Mouse (Mus musculus): ENCODE measurements at regions not wholly inside any gene's neighbourhood (a gene's known extent, or its start where the extent isn't known, plus 50 kb on each side); places are given as distances from the start of the nearest gene placed in this dataset.

DNA sequence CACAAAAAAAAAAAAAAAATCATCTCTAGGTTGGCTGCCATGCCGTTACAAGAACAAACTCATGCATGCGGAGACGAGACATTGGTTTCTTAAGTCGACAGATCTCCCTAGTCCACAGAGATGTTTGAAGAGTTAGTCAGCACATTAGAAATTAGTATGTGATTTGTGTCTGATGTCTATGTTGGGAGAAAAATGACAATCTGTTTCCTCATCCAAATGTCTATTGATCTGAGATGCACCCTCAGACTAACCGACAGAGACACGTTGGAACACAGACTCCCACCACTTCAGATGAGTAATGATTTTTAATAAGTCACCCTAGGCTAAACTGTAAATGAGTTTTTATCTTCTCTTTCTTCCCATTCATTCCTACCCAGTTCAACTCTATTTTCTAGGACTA is 506.9 kb downstream of the Epha4 start:
- no peak for DNase-seq (ENCODE audit: low spot score in 2 of 2)

DNA sequence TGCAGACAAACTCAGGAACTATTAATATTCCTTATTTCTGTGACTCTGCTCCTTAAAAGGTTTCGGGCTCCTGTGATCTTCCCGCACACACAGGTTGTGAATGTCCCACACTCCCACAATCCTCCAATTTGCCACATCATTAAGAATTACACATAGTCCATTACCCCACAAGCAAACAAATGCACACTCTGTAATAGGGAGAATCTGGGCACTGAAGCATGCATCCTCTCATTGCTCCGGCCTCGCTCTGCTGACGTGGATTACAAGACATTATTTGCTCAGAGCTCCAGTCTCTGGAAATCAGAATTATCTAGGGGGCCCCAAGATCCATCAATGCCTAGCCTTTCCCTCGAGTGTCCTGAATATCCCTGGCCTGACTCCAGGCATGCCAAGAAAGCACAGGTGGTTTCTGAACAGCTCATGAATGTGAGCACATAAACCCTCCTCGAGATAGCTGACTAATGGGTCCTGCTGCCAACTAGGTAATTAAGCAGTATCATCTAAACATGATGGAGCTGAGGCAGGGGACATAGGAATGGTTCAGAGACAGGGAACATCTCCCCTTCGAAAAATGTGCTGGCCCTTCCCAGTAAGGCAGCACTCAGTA is 504.2 kb downstream of the Epha4 start:
- DNase-seq (ENCODE audit: low spot score in 2 of 2), result no peak

DNA sequence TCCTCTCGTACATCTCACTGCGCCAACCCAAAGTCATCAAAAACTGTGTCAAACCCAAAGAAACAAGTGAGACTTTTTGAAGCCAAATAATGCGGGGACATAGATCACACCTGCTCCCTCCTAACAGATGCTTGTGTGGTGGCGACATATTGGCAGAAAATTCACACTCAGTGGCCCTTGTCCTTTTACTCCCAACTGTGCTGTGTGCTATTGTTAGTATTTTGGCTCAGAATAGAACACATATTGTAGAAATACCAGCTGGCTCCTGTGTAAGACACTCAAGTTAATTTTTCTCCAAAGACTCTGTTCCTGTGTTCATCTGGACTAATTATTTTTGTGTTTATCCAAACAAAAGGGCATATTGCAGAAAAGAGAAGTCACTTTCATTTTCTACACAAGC is 487.2 kb downstream of the Epha4 start:
- peak; percentile 27 to 35 for DNase-seq (ENCODE audit: low spot score in 2 of 2)

DNA sequence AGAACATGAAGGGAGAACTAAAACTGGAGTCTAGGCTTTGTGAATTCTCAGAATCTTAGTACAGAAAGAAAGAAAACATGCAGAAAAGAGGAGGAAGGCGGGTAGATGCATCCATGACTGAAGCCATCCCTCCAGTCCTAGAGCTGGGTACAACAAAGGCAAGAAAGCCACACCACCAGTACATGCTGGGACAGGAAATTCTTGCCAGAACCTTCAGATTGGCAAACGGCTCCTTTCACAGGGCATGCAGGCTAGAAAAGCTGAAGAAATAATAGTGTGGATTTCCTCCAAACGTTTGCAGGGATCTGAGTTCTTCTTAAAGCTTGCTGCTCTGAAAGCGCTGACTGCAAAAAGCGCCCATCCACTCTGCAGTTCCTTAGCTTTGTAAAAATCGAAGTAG is 486.7 kb downstream of the Epha4 start:
- peak; percentile 12 to 19 for DNase-seq (ENCODE audit: low spot score in 2 of 2)

DNA sequence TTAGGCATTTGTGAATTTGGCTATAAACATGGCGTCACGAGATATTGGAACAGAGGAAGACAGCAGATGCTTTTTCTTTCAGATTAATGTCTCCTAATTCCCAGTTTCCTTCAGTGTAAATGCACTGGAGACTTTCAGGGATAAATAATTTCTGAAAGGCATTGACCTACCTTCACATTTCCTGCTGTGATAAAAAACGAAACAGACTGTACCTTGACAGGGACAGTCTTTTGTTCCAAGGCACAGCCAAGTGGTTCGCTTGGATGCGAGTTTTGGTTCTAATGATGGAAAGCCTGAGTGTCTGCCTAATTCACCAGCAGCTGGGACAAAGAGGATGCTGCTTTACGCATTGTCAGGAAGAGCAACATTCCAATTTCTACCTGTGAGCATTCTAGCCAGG is 485.8 kb downstream of the Epha4 start:
- no peak for DNase-seq (ENCODE audit: low spot score in 2 of 2)

DNA sequence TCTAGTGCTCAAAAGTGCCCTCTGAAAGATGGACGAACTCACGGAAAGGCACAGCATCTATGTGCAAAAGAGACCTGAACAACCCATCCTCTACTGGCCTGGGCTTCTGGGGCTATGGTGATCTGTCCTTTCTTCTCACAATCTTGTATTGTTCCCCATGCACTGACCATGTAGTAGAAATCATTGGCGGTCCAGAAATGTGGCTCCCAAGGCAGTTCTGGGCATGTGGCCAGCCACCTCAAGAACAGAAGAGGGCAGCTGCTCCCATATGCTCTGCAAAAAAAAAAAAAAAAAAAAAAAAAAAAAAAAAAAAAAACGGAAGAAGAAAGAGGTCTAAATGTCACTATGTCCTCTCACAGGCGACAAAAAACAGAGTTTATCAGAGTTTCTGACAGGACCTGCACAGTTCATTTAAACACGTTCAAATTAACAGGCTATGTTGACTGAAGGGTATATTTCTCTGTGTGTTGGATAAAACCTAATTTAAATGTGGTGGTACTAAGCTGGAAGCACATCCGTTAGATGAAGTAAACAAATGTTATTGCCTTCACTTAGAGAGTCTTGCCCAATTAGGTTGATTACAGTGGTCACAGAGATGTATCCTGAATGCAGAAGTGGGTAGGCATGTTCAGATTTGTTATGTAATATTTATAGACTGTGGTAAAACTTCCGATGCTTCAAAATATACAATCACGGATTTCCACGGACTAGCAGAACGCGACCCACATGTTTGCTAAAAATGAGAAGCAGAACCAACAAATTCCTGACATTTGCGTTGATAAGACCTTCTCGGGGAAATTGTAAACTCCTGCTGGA is 470.9 kb downstream of the Epha4 start:
- no peak for DNase-seq (ENCODE audit: low spot score in 2 of 2)

DNA sequence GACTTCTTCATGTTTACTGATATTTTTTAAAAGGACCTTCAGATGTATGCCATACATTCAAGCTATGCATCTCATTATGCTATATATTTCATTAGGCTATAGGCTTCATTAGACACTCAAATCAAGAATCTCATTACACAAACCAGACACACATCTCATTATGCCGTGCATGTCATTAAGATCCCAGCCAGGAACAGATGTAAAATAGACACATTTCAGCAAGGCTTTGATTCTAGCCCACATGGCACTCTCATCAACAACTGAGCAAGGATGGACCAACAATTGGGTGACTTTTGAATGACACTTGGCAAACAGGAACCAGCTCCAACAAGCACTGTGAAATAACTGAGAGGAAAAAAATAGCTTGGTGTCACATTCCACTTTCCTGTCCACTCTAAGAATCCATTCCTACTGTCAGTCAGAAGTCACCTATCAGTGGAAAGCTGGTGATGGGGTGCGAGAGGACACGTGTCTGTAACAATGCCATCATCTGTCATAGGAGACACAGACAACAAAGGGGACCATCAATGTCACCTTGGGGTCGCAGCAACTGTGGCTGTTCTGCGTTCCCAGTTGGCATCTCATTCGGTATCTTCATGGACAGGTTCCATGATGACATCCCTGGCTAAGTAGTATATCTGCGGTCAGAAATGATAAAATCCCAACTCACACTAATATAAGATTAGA is 466.0 kb downstream of the Epha4 start:
- no peak for DNase-seq (ENCODE audit: low spot score in 2 of 2)

DNA sequence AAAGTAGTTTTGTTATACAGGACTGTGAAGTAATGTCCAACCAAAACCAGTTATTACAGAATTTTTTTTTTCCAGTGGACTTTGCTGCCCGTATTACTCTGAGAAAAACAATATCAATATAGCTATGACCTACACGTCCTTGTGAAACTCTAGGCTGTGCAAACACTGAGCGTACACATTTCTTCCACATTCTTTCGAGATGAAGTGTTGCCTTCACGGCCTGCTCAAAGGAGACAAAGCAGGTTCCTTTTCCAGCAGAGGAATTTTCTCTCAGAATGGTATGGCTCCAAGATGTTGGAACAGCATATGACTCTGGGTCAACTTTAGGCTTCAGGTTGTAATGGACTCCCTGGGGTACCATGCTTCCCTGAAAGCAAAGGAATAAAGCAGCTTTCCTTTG is 463.6 kb downstream of the Epha4 start:
- no peak for DNase-seq (ENCODE audit: low spot score in 2 of 2)

DNA sequence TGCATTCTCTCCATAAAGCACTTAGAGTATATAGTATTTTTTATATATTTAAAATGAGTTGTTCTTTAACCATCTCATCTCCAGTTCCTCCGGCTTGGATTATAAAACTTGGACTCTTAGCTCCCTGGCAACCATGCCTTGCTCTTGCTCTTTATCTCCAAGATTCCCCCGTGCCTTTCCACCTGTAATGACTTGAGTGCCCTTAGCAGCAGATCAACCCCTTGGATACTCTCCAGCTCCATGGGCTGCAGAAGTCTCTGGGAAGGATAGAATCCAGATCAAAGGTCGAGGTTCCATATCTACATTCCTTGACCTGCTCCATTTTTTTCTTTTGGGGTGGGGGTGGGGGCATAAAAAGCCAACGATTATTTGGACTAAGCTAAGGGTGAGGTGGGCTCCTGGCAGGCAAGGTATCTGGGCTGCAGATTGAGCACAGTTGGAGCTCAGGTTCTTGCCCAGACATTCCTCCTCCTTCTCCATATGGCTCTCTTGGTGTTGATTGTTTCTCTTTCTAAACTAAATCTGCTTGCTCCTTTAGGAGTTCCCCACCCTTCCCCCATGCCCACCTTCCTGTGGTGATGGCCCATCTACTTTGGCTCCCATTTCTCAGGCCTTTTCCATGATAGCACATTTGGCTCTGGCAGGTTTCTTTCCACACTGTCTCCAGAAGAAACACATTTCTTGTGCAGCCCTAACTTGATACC is 460.9 kb downstream of the Epha4 start:
- DNase-seq (ENCODE audit: low spot score in 2 of 2), result no peak

DNA sequence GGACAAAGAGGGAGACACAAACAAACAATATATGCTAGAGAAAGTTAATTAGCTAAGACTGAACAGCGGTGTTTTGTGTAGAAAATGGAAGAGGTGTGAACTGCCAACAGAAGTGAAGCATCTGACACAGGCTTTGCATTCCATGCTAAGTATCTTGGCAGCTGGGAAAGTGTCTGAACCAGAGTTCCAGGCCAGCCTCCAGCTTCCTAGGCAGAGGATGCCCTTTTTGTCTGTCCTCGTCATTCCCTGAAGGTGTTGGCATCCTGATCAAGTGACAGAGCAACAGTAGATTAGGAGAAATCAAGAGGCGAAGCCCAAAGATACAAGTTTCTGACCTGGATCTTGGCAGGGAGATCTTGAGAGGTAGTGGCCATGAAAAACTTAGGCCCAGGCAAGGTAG is 452.4 kb downstream of the Epha4 start:
- no peak for DNase-seq (ENCODE audit: low spot score in 2 of 2)

DNA sequence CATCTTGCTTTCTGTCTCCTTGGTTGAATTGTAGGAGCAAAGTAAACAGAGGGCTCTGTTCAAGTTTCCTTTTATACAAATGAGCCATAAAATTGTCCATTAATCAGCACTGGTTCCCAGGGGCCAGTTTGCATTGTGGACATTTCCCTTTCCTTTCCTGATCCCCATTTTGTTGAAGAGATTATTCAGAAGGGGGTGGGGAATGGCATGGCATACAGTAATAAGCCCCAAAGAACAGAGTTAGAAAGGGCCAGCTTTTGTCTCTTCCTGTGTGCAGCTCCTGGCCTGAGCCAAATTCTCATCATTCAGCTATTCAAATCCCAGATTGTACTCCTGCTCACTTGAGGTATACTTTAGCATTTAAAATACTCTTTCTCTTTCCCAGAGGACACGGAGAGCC is 441.8 kb downstream of the Epha4 start:
- no peak for DNase-seq (ENCODE audit: low spot score in 2 of 2)

DNA sequence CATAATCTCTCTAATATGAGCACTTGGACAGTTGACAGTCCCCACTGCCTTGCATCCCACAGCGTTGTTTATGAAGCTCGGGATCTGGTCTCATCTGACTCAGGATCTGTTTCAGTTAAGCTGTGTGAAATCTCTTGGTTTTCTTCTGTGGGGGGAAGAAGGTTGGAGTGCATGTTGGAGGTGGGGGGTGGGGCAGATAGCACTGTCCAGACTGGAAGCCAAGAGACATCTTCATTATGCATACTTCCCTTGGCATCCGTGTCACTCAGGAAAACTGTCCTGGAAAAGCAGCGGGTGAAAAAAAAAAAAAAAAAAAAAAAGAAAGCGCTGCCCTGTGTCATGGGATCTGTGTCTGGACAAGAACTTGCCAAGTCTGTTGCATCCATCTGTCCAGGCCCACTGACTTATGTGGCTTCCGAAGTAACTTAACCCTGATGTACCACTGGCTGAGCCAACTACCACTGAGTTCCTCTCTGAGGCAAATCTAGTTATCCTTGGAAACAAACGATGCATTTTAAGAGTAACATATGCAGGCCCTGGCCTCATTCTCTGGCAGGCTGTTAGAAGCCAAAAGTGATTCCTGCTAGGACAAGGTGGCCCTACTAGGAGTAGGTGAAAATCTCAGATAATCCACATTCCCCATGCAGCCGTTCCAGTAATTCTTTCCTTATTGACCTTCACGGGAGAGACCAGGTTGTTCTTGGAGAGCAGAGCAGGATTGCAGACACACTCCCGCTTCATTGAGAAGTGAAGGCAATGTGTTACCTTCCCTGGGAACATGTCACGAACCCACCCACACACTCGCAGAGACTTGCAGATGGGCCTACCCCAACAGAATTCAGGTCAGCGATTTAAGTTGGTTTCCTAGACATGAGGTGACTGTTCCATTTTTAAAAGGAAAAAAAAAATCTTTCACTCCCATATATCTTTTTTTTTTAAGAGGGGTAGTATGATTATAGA is 439.7 kb downstream of the Epha4 start:
- no peak for DNase-seq (ENCODE audit: low spot score in 2 of 2)

DNA sequence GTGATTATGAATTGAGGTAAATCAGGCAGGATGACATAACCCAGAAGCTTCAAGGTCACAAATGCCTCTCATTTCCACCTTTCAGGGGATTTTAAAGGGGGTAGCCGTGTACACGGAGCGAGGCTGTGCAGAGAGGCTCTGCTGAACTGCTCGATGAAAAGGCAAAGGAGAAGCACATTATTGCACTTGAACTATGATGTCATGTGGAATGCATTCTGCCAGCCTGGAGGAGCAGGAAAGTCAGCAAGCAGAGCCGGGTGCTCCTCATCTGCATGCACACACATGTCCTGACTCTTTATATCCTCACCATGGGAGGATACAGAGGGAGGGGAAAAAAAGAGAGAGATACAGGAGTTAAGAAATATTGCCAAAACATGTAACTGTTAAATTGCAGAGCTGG is 434.1 kb downstream of the Epha4 start:
- no peak for DNase-seq (ENCODE audit: low spot score in 2 of 2)

DNA sequence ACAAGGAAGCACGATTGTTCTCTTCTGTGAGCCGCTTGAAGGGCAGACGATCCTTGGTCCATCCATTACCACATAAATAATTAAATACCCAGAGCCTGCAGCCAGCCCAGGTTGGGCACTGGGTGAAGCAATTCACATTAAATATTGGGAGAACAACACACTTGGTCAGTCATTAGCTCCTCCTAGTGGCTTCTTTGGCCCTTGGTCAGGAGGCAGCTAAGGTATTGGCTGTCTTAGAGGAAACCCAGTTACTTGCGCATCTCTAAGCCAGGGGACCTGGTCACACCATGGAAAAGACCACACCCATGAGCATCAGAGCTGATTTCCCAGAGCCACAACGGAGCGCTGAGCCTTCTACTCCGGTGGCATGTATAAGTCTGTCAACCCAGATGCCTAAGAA is 433.2 kb downstream of the Epha4 start:
- no peak for DNase-seq (ENCODE audit: low spot score in 2 of 2)

DNA sequence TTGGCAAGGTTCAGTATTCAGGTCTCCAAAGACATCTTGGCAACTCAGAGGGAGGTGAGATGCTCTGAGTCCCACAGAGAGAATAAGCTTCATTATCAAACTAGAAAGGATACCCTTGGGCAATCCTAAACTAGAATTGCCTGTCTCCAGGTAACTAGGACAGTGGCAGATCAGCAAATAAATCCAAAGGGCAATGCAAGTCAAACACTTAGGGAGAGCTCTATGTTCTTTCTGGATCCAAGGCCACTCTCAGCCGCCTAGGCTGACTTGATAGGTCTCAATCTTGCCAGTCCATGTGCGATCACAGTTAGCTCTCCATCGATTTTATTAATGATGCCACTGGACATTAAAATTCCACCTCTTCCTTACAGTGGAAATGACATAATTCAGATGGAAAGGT is 432.5 kb downstream of the Epha4 start:
- DNase-seq (ENCODE audit: low spot score in 2 of 2), result no peak

DNA sequence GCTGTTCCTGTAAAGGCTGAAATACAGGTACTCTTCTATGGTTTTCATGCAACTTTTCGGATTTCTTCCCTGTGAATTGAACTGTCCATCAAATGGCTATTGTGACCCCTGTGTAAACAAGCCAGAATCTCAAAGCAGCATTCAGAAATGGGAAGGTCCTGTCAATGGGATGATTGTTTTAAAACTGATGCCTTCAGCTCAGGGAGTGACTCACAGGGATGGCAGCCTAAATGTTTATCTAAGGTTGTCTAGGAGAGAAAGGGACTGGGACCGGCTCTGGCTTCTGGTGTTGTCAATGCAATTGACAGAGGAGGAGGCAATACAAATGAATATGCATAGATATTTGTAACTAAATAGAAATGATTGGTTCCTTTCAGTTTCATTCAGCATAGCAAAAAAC is 421.3 kb downstream of the Epha4 start:
- no peak for DNase-seq (ENCODE audit: low spot score in 2 of 2)

DNA sequence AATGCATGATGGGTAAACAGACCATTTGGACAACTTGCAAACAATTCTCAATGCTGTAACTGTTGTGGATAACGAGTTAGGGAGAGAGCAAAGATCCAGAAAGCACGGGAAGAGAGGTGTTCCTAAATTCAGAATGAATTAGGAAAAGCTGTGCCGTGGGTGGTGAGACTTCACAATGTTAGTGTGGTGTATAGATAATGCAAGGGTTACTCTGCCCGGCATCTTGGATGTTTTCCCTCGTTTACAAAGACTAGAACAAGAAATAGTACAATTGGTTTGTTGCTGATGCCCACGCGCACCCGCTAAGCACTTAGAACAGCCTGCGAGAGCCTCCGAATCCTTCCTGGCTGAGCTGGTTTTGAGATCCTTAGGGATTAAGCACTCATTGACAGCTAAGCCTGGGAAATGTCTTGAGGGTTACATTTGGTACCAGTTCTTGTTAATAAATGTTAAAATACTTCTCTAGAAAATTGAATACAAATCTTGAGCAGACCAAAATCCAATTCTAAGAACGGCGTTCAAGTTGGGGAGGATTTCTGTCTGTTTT is 413.1 kb downstream of the Epha4 start:
- no peak for DNase-seq (ENCODE audit: low spot score in 2 of 2)

DNA sequence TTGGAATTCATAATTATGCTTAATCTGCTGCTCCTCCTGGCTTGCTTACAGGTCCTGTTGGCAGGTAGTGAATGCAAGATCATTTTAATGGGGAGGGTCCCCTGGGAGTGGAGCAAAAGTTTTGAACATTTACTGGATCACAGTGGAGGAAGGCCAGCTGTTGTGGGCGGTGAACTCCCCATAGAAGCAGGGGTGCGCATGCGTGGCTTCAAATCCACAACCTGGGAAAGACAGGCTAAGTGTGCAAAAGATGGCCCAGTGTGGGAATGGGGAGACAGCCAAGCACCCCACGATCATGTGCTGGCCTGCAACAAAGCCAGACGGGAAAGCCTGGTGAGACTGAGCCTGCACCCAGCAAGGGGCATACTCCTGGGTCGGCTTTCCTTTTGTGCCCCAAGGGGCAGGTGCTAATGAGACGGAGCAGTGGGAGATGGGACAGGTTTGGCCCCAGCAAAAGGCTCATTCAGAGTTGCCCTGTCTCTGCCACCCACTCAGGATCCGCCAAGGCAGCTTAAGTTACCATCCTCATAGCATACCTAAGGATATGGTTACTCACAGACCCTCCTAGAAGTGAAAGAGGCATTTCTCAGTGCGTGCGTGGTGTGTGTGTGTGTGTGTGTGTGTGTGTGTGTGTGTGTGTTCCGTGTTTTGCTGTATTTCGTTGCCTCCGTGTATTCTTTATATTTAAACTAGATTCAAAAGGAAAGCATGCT is 412.3 kb downstream of the Epha4 start:
- peak; percentile 23 to 46 for DNase-seq (ENCODE audit: low spot score in 2 of 2)

DNA sequence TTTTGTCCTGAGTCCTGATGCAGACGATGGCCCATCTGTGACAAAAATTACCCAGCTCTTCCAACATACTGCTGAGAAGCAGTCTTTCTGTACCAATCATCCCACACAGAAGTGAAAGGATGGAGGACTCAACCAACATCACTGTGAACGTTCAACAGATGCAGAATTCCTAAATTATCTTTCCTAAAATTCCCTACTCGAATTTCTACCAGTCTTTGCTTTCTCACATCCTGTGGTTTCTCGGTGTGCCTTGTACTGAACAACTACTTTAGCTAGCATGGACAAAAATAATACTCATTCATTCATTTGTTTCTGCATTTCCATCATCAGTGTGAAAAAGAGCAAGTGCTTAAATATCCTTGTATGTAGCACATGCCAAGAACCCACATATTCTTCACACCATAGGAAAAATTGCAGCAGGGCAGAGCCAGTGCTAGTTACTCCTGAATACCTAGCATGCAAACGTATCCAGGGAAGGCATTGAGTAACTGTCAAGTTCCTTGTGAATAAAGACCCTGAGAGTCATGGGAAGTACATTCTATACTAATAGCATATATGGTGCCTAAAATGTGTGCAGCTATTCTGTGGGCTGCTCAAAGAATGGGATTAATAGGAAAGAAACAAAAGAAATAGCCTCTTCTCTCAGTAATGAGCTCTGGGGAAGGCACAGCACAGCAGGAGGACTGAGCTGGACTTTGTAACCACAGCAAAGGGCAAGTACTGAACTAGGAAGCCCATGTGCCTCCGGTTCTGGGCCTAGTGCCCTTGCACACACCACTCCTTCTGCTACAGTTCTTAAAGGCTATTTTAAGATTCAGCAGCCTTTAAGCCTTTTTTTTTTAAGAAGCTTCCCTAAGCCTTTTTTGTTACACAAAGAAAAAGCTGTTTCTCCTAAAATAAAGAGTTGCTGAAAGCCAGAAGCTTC is 404.8 kb downstream of the Epha4 start:
- no peak for DNase-seq (ENCODE audit: low spot score in 2 of 2)

All from layer of hippocampus, postnatal 10 days (tissue).